Mouse (Mus musculus) CD4-positive, CD25-positive, alpha-beta regulatory T cell (primary cell): ENCODE data around the gene Tmx1. TPM values are rescaled to one million over a fixed set of nuclear protein-coding genes. Genes with fewer than 3 reads are reported as not detected.

Experiments
- polyA plus RNA-seq: library from polyadenylated mRNA; unstranded; fragments of 100-300 nt; shearing (Covaris generic); gene quantifications from one replicate; pipeline ENCODE4 v1.2.1, GENCODE M21; 2017

The Tmx1 gene
- 103 TPM for polyA plus RNA-seq

GRCm38 (mm10) chr12:70452726-70453645, at the start of gene Tmx1:
Tmx1 (plus strand) TSS chr12:70453095.

Other genes starting within 250 kb of the Tmx1 start
- 0.66 TPM for gene Pygl, start 221.6 kb upstream of the Tmx1 start, polyA plus RNA-seq
- gene Trim9, start 105.5 kb upstream of the Tmx1 start, polyA plus RNA-seq, result 0.16 TPM